Mouse (Mus musculus): Measurements from ENCODE around the gene Ifngr2.

DNA sequence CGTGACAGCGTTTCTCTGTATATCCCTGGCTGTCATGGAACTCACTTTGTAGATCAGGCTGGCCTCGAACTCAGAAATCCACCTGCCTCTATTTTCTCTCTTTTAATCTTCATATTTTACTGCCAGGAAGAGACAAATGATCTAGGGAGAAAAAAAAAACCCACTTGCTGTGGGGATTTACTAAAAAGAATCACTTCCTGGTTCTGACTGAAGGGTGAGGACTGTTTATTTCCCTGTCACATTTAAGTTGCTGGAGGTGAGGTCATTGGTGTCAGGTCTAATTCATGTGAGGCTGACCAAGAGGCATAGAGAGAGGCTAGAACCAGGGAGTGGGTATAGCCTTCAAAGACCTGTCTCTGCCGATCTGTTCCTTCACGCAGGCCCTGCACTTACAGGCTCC is 2.7 kb downstream of the Ifngr2 start:
- TF ChIP-seq CTCF (IDR thresholded peaks at IDR 0.05) (no peak), POLR2A (IDR thresholded peaks at IDR 0.05; ENCODE audit: insufficient read depth, low read depth, low read length) (no peak)
